Mouse (Mus musculus) erythroblast, embryonic 14.5 days (primary cell): Measurements from ENCODE around the gene Tdo2.

Source experiments
- GATA1 ChIP-seq: IDR thresholded peaks from 2 replicates; pipeline ENCODE4 v1.6.1; 2012; ENCODE audit warnings: low read length, inconsistent platforms, mixed read lengths
- TAL1 ChIP-seq: IDR thresholded peaks from 3 replicates; pipeline ENCODE4 v1.6.1; 2012; ENCODE audit warnings: low read length, inconsistent platforms, mixed read lengths

GRCm38 (mm10) chr3:81949048-81949447 lies 27.0 kb downstream of the Tdo2 start:
- no peak for TF ChIP-seq GATA1
- TF ChIP-seq TAL1, result no peak
